Mouse (Mus musculus) bone marrow macrophage, adult 2 months (primary cell): ENCODE results near the gene Il12a.

Source experiments
- CTCF ChIP-seq: IDR thresholded peaks from 2 replicates; pipeline ENCODE4 v1.5.1; 2012; ENCODE audit warnings: low read depth, mild to moderate bottlenecking, low read length, moderate library complexity
- POLR2A ChIP-seq: IDR thresholded peaks from 2 replicates; pipeline ENCODE4 v1.6.1; 2012; ENCODE audit warnings: mild to moderate bottlenecking, low read depth, low read length, borderline replicate concordance

DNA sequence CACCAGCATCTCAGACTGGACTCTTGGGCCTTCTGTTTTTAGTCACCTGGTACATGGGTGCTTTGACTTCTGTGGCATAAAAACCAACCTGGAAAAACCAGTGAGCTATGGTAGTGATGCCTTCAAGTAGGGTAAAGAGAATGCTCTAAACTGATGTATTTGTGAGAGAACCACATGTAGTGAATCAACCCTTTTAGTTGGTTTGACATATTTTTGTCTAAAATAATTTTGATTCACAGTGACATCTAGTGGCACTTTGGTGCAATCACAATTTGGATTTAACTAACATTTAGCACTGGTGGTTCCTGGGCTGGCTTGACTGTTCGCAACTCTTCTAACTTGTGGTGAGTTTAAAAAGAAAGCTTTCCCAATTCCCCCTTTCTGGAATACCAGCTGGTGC is 53.7 kb downstream of the Il12a start:
- TF ChIP-seq POLR2A (no peak), CTCF (no peak)
